Mouse (Mus musculus) forebrain, embryonic 15.5 days (tissue): ENCODE measurements around the gene Lrp10. TPM values are rescaled to one million over a fixed set of nuclear protein-coding genes. Genes with fewer than 3 reads are reported as not detected.
A peak's percentile ranks its signal among the peaks of the same experiment; 100 is the strongest.

Experiments used
- ATAC-seq: fragments of 200-750 bp; cut with Nextera tagmentation; replicated peaks from 2 replicates; pipeline ENCODE4 v1.8.0; 2017; ENCODE audit warnings: mild to moderate bottlenecking, moderate TSS enrichment, moderate library complexity
- H3K27ac ChIP-seq: fragments of 300-500 bp; sonication (generic); replicated peaks from 2 replicates; pipeline ENCODE4 v1.5.1; 2015; ENCODE audit warnings: mild to moderate bottlenecking, inconsistent platforms
- H3K27me3 ChIP-seq: fragments of 300-500 bp; sonication (generic); 2 replicates; pipeline ENCODE4 v1.6.1; 2015; ENCODE audit warnings: inconsistent platforms
- H3K36me3 ChIP-seq: fragments of 300-500 bp; sonication (generic); 2 replicates; pipeline ENCODE4 v1.6.1; 2015; ENCODE audit warnings: mild to moderate bottlenecking, inconsistent platforms
- H3K4me1 ChIP-seq: fragments of 300-500 bp; sonication (generic); 2 replicates; pipeline ENCODE4 v1.6.1; 2015; ENCODE audit warnings: inconsistent platforms
- H3K4me2 ChIP-seq: fragments of 300-500 bp; sonication (generic); replicated peaks from 2 replicates; pipeline ENCODE4 v1.6.1; 2015; ENCODE audit warnings: mild to moderate bottlenecking, inconsistent platforms
- H3K4me3 ChIP-seq: fragments of 300-500 bp; sonication (generic); 2 replicates; pipeline ENCODE4 v1.5.1; 2015; ENCODE audit warnings: mild to moderate bottlenecking, inconsistent platforms
- H3K9ac ChIP-seq: fragments of 300-500 bp; sonication (generic); replicated peaks from 2 replicates; pipeline ENCODE4 v1.6.1; 2015; ENCODE audit warnings: mild to moderate bottlenecking, inconsistent platforms
- H3K9me3 ChIP-seq: fragments of 300-500 bp; sonication (generic); 2 replicates; pipeline ENCODE4 v1.6.1; 2016; ENCODE audit warnings: inconsistent platforms
- WGBS: fragments of 180-500 bp; shearing (Covaris S2); methylation state at CpG from one replicate; pipeline ENCODE4 v1.1.7; 2015; ENCODE audit warnings: mixed read lengths; 5-methylcytosine and 5-hydroxymethylcytosine counted together
- polyA plus RNA-seq: library from polyadenylated mRNA; unstranded; fragments of >200 nt; fragmentation: Nextera tagmentation; extraction: Ambion mirVana; gene quantifications from 2 replicates; pipeline ENCODE4 v1.2.1, GENCODE M21; 2015

Lrp10 gene
- polyA plus RNA-seq, 1 experiment from 2014 or later = 32.5 TPM

DNA sequence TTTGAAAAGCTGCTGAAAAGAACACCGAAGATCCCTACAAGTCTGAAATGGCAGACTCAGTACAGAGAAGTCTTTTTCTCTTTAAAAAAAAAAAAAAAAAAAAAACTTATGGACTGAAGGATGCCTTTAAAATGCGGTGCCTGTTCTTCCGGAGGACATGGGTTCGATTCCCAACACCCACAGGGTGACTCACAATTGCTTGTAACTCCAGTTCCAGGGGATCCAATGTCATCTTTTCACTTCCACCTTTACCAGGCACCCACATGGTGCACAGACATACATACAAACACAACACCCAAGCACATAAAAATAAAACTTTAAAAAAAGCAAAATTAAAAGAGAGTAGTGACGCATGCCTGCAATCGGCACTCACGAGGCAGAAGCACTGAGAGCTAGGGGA lies 36.2 kb upstream of the Lrp10 start:
- H3K9ac ChIP-seq = 0 out of 2 replicates have a peak overlapping the region, but pooled peaks have one; percentile 79
- WGBS = 92% methylated on average over 7 of the region's 7 CpGs
- H3K27ac ChIP-seq = no peak overlapping the region
- no peaks in the 10 kb centered on the region for H3K27me3 ChIP-seq
- H3K4me2 ChIP-seq = peak overlapping the region; percentile 57
- H3K9me3 ChIP-seq = no peaks in the 10 kb centered on the region
- H3K4me3 ChIP-seq = peak overlapping the region; percentile 77
- peaks cover 55% of the 10 kb centered on the region for H3K4me1 ChIP-seq
- 0 out of 2 replicates have a peak, but pooled peaks cover 2% of the 10 kb centered on the region for H3K36me3 ChIP-seq
- no peak for ATAC-seq

DNA sequence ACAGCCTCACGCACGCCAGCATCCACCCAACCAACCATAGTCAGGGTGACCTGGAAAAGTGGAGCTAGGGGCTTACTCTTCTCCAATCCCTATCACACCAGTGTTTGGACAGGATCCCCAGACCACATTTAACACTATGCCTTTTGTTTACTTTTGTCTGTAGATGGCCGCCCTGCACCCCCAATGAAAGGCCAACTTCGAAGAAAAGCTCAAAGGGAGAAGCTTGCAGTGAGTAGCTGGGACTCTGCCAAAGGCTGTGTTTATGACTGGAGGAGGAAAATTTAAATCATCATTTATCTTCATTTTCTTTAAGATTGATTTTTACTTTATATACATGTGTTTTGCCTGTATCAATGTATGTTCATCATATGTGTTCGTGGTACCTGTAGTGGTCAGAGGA lies 35.5 kb upstream of the Lrp10 start:
- H3K4me1 ChIP-seq = peaks cover 62% of the 10 kb centered on the region
- WGBS = 92% methylated on average over 5 of the region's 5 CpGs
- H3K27me3 ChIP-seq = no peaks in the 10 kb centered on the region

DNA sequence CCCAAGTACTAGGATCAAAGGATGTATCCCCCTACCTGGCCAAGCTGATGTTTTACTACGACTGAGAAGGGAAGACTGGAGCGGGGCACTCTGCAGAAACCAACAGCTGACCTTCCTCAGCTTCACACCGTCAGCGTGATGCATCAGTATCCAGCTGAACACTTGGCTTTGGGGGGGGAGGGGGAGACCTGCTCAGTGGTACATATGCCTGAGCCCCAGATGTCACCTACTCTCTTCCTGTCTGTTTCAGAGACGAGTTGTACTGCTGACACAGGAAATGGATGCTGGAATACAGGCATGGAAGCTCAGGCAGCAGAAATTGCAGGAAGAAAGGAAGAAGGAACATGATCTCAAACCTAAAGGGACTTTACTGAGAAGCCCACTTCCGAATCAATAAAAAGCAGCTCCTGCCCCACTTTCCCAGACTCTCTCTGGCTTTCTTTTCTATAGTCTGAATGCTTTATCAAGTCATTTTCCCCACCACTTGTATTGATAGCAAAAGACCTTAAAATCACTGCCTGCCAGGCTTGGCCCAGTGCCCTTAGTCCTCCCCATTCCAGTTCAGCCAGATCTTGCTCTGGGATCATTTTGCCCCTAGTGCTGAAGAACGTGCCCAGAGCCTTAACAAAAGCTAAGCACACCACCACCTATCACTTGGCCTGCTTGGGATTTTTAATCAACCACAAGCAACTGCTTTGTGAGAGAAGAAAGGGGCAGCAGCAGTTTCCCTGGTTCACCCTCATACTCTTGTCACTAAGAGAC lies 34.4 kb upstream of the Lrp10 start:
- 0 out of 2 replicates have a peak, but pooled peaks cover 2% of the 10 kb centered on the region for H3K36me3 ChIP-seq
- ATAC-seq = no peak
- no peaks in the 10 kb centered on the region for H3K27me3 ChIP-seq
- H3K4me2 ChIP-seq = peak overlapping the region; percentile 67; the same call in 1 of the 2 replicates
- peaks cover 71% of the 10 kb centered on the region for H3K4me1 ChIP-seq
- WGBS = 58% methylated on average over 7 of the region's 7 CpGs
- H3K4me3 ChIP-seq = no peak overlapping the region; the same call in 1 of the 2 replicates
- H3K9me3 ChIP-seq = no peaks in the 10 kb centered on the region
- no peak overlapping the region for H3K9ac ChIP-seq
- peak overlapping the region; percentile 88 for H3K27ac ChIP-seq

More for the DNA sequence above, 35.5 kb upstream of the Lrp10 start:
- Histone ChIP-seq H3K36me3 (0 out of 2 replicates have a peak, but pooled peaks cover 2% of the 10 kb centered on the region), H3K4me3 (no peak overlapping the region), H3K4me2 (no peak overlapping the region), H3K9ac (no peak overlapping the region), H3K9me3 (no peaks in the 10 kb centered on the region), H3K27ac (no peak overlapping the region)
- no peak for ATAC-seq

DNA sequence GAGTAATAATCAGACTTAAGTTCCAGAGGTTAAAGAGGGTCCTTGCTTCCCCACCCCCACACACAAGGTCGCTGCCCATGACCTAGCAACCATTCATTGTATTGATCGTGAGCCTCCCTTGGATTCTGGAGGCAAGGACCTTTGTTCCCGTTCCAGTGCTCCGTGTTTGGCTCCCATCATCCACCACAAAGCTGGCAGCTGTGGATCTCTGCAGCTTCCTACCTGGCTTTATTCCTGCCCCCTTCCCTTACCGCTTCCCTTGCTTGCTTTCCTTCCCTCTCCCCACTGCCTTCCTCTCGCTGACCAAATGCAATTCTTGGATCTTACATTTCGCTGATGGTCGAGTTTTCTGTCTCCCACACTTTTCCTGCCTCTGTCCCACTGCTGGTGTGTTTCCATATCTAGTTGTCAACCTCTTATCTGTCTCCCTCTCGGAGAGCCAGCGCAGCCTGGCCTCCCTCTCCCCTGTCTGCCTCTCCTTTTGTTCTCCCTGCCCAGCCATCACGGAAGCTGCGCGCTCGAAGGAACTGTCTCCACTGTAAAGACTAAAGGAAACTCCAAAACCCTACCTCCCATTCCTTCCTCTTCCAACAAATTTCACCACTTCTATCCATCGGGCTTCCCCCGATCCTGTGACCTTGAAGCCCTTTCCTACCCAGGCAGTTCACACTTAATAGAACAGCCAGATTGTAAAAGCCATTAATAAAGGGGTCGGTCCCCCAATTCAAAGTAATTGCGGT lies 33.4 kb upstream of the Lrp10 start:
- ATAC-seq = no peak
- H3K4me3 ChIP-seq = peak overlapping the region; percentile 59
- H3K27ac ChIP-seq = peak overlapping the region; percentile 88
- H3K9me3 ChIP-seq = no peaks in the 10 kb centered on the region
- peak overlapping the region; percentile 69 for H3K9ac ChIP-seq
- H3K4me2 ChIP-seq = peak overlapping the region; percentile 67
- no peaks in the 10 kb centered on the region for H3K27me3 ChIP-seq
- 4% methylated on average over 18 of the region's 18 CpGs for WGBS
- 0 out of 2 replicates have a peak, but pooled peaks cover 2% of the 10 kb centered on the region for H3K36me3 ChIP-seq
- H3K4me1 ChIP-seq = peaks cover 69% of the 10 kb centered on the region

DNA sequence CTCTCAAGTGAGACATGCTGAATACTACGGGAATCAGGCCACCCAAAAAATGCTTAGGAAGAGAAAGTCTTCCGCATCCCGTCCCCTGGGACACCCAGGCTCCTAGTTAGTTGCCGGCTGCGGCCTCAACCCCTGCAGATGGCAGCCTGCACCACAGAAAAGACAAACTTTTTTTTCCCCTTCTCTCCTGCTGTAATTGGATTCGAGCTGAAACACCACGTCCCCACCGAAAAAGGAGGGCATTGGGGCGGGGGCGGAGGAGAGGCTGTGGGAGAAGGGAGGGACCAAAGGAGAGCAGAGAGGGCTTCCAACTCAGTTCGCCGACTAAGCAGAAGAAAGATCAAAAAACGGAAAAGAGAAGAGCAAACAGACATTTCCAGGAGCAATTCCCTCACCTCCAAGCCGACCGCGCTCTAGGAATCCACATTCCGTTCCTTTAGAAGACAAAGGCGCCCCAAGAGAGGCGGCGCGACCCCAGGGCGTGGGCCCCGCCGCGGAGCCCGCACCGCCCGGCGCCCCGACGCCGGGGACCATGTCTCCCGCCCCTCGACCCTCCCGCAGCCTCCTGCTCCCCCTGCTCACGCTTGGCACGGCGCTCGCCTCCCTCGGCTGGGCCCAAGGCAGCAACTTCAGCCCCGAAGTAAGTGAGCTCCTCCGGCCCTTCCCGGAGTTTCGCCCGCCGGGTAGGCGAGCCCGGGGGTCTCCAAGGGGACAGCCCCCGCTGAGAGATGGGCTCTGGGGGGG lies 32.4 kb upstream of the Lrp10 start, which contains the start of gene Mmp14:
Gene Mmp14, plus strand, starts transcription at position 279 of the 744 bp plus-strand sequence.
- H3K4me1 ChIP-seq = peaks cover 64% of the 10 kb centered on the region

DNA sequence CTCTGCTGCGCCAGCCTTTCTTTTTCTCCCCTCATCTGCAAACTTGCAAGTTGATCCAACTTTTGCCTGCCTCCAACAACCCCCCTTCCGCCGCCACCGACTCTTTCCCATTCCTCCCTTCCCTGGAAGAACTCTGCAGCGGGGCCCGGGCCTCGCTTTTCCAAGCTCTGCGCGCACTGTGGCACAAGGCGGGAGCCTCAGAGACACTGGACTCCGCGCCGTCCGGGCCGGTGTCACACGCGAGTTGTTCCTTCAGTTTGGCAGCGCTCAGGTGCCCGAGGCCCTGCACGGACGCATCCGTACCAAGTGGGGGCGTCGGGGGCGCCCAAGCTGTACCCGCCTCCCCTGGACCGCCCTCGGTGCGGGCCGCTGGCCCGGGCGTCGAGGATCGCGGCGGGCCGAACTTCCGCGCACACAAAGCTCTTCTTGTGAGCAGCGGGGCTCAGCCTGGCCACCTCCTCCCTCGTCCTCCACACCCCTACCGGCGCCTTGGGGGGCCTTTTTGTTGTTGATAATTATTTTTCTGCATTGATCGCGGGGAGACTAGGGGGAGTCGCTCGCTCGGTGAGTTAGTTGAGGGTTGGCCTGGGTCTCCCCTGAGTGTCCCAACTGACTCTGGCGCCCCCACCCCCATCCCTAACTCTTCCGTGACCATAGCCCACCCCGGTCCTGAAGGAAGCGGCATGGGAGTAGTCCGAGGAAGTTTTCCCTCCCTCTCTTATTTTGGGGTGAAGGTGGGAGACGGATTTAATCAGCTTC lies 31.7 kb upstream of the Lrp10 start:
- Histone ChIP-seq H3K36me3 (0 out of 2 replicates have a peak, but pooled peaks cover 2% of the 10 kb centered on the region), H3K27me3 (no peaks in the 10 kb centered on the region), H3K4me2 (peak overlapping the region; percentile 67), H3K4me1 (peaks cover 63% of the 10 kb centered on the region), H3K9ac (peak overlapping the region; percentile 69), H3K9me3 (no peaks in the 10 kb centered on the region), H3K4me3 (peak overlapping the region; percentile 59), H3K27ac (peak overlapping the region; percentile 88)
- peak; percentile 29 for ATAC-seq
- WGBS = 2% methylated on average over 54 of the region's 54 CpGs

More for the DNA sequence above, 32.4 kb upstream of the Lrp10 start, which contains the start of gene Mmp14:
- Histone ChIP-seq H3K27ac (peak within 1 kb of the TSS; percentile 88), H3K9me3 (no peaks in the 10 kb centered on the region), H3K27me3 (no peaks in the 10 kb centered on the region), H3K4me3 (peak within 1 kb of the TSS; percentile 59), H3K36me3 (0 out of 2 replicates have a peak, but pooled peaks cover 2% of the 10 kb centered on the region), H3K9ac (peak within 1 kb of the TSS; percentile 69), H3K4me2 (peak within 1 kb of the TSS; percentile 67)
- peak; percentile 41 for ATAC-seq
- WGBS = under 1% methylated on average over 45 of the region's 49 CpGs

DNA sequence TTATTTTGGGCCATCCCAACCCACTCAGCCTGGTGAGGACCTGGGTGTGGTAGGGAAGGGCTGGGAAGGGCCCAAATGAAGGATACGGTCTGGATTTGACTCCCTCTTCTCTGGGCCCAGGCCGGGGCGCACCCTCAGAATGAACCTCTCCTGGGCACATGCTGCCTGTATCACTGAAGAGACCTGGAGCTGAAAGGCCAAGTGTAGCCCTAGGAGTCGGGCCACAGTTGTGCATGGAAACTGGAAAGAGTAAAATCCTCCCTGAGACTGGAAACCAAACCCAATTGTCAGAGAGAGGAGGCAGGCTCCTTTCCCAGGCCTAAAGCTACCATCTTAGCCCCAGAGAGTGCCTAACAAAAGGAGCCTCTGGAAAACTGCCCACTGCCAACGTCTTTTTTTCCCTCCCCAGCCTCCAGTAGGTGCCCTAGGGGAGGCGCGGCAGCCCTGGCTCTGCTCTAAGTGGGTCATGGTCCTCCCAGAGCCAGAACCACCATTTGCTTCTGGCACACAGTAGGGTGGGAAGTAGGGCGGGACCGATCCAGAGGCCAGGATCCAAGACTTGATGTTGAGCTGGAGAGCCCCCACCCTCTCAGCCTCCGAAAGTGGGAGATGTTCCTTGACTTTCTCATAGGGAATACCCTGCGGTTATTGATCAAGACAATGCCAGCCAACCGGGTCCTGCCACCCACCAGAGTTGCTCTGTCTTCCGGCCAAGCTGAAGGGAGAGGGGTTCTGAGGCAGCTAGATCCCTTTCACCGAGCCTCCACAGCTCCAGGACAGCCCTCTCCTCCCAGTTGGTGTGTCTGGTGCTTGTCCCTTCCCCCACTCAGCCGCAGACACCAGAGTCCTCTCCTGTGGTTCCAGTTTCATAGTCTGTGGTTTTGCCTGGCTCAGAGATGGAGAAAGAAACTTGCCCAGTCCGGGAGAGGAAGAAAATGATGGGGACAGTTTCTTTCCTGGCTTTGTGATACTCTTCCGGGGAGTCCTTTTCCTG lies 30.8 kb upstream of the Lrp10 start:
- H3K27ac ChIP-seq = peak overlapping the region; percentile 88
- H3K36me3 ChIP-seq = 0 out of 2 replicates have a peak, but pooled peaks cover 2% of the 10 kb centered on the region
- peak overlapping the region; percentile 67 for H3K4me2 ChIP-seq
- peak overlapping the region; percentile 69 for H3K9ac ChIP-seq
- peak; percentile 29 for ATAC-seq
- H3K9me3 ChIP-seq = no peaks in the 10 kb centered on the region
- peaks cover 54% of the 10 kb centered on the region for H3K4me1 ChIP-seq
- H3K4me3 ChIP-seq = peak overlapping the region; percentile 59
- whole genome bisulfite sequencing = 36% methylated on average over 17 of the region's 17 CpGs
- no peaks in the 10 kb centered on the region for H3K27me3 ChIP-seq

DNA sequence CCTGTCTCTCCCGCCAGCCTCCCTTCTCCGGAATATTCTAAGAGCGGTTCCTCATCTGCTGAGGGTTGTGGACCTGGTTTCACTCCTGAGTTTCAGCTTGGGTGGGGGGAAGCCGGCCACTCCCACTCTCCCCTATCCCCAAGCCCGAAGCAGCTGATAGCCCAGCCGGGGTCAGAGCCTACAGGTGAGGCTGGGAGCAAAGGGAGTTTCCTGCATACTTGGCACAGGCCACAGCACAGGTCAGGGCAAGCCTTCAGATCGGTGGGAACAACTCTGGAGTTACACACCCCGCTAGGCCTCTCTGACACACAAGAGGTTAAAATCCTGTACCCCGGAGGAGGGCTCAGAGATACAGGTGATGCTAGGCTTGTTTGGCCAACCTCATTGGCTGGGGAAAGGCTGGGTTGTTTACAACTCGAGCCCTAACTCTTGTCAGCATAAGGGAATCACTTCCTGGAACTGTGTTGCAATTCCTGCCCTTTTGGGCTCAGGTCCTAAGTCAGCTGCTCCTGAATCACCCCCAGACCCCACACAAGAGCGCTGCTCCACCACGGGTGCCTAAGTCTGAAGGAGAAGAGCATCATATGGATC lies 29.9 kb upstream of the Lrp10 start:
- H3K27me3 ChIP-seq = no peaks in the 10 kb centered on the region
- peaks cover 51% of the 10 kb centered on the region for H3K4me1 ChIP-seq
- no peaks in the 10 kb centered on the region for H3K9me3 ChIP-seq
- no peak for ATAC-seq
- H3K27ac ChIP-seq = peak overlapping the region; percentile 88
- H3K4me3 ChIP-seq = peak overlapping the region; percentile 59
- H3K36me3 ChIP-seq = 0 out of 2 replicates have a peak, but pooled peaks cover 3% of the 10 kb centered on the region
- no peak overlapping the region for H3K9ac ChIP-seq
- H3K4me2 ChIP-seq = peak overlapping the region; percentile 67
- WGBS = 67% methylated on average over 12 of the region's 12 CpGs

DNA sequence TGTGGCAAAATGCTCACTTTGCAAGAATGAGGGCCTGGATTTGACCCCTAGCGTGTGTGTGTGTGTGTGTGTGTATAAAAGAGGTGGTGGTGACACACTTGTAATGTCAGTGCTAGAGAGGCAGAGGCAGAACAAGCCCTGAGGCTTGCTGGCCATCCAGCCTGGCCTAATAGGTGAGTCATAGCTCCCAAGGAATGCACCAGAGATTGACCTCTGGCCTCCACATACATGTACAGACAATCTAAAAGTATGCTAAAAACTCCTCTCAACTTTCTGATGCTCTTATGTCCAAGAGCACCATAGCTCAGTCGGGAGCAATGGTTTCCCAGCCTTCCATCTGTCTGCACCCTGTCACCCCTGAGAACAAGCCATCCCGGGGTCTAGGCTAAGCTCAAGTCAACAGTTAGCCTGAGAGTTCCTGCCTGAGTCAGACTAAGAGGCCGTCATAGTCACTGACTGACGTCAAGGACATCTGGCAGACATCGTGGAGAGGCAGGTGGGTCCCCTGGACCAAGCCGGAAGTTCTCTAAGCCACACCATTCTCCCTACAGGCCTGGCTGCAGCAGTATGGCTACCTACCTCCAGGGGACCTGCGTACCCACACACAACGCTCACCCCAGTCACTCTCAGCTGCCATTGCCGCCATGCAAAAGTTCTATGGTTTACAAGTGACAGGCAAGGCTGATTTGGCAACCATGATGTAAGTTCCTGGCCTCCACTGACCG lies 28.6 kb upstream of the Lrp10 start:
- no peak for ATAC-seq
- Histone ChIP-seq H3K4me2 (no peak overlapping the region), H3K27ac (no peak overlapping the region)

More for the DNA sequence above, 28.6 kb upstream of the Lrp10 start:
- Histone ChIP-seq H3K4me3 (no peak overlapping the region), H3K4me1 (peaks cover 38% of the 10 kb centered on the region), H3K36me3 (0 out of 2 replicates have a peak, but pooled peaks cover 7% of the 10 kb centered on the region), H3K9me3 (no peaks in the 10 kb centered on the region), H3K9ac (no peak overlapping the region), H3K27me3 (no peaks in the 10 kb centered on the region)
- 92% methylated on average over 11 of the region's 11 CpGs for WGBS
